Mouse (Mus musculus) ES-E14 (cell line): ENCODE results near the gene Gm9857.

ENCODE experiments used
- CHD2 ChIP-seq: IDR thresholded peaks from 2 replicates; pipeline ENCODE4 v1.6.1; 2014; ENCODE audit warnings: mild to moderate bottlenecking, low read depth, low read length, inconsistent platforms
- HCFC1 ChIP-seq: IDR thresholded peaks from 2 replicates; pipeline ENCODE4 v1.6.1; 2012; ENCODE audit warnings: low read length, inconsistent platforms, borderline replicate concordance; ENCODE audit not compliant: insufficient read depth
- MAFK ChIP-seq: IDR thresholded peaks from 2 replicates; pipeline ENCODE4 v1.6.1; 2014; ENCODE audit warnings: mild to moderate bottlenecking, low read depth, low read length, inconsistent platforms; ENCODE audit not compliant: insufficient read depth
- ZC3H11A ChIP-seq: IDR thresholded peaks from 2 replicates; pipeline ENCODE4 v1.6.1; 2012; ENCODE audit warnings: low read depth, mild to moderate bottlenecking, inconsistent platforms, low read length, borderline replicate concordance
- ZNF384 ChIP-seq: IDR thresholded peaks from 2 replicates; pipeline ENCODE4 v1.6.1; 2012; ENCODE audit warnings: low read depth, low read length, inconsistent platforms

DNA sequence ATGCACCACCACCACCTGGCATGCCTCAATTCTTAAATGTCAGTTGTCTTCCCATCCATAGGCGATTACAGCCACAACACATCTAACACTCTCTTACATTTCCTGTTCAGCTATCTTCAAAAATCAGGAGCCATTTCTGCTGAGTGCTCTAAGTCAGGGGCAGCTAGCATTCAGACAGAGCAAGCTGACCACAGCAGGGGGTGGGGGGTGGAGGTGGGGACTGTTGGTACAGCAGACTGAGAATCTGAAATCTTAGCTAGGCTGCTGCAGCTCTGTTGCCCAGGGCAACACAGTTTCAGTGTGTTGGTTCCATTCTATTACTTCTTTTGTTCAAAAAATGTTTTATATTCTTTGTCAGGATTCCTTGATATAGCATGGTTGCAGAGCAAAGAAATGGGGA lies 46.3 kb upstream of the Gm9857 start:
- TF ChIP-seq ZNF384 (no peak), HCFC1 (no peak), ZC3H11A (no peak), MAFK (no peak), CHD2 (no peak)
